Mouse (Mus musculus): ENCODE measurements around the gene Sgcd.

The Sgcd gene

GRCm38 (mm10) chr11:47988697-47989533 lies at the start of gene Sgcd:
Gene Sgcd, minus strand, starts transcription at chr11:47988969.
- no peak for DNase-seq

GRCm38 (mm10) chr11:48038051-48038450 lies 49.3 kb upstream of the Sgcd start:
- no peak for DNase-seq

- DNase-seq: no peak
These were observed 24.1 kb upstream of the Sgcd start for GRCm38 (mm10) chr11:48012836-48013235.

- DNase-seq: no peak
These were observed 454 bp downstream of the Sgcd start for GRCm38 (mm10) chr11:47988333-47988696.

- DNase-seq: no peak
These were observed 889 bp downstream of the Sgcd start for GRCm38 (mm10) chr11:47987893-47988267.

- no peak for DNase-seq
These were observed 1.4 kb downstream of the Sgcd start for GRCm38 (mm10) chr11:47987251-47987892.

GRCm38 (mm10) chr11:47982152-47982551 lies 6.6 kb downstream of the Sgcd start:
- no peak for DNase-seq

GRCm38 (mm10) chr11:47981108-47981507 lies 7.7 kb downstream of the Sgcd start:
- DNase-seq: no peak

- no peak for DNase-seq
These were observed 35.5 kb downstream of the Sgcd start for GRCm38 (mm10) chr11:47953291-47953690.

- DNase-seq: no peak
These were observed 36.4 kb downstream of the Sgcd start for GRCm38 (mm10) chr11:47952366-47952765.

- DNase-seq: no peak
These were observed 49.0 kb downstream of the Sgcd start for GRCm38 (mm10) chr11:47939795-47940194.

GRCm38 (mm10) chr11:47917616-47918015 lies 71.2 kb downstream of the Sgcd start:
- no peak for DNase-seq

- DNase-seq: no peak
These were observed 97.1 kb downstream of the Sgcd start for GRCm38 (mm10) chr11:47891617-47892172.

GRCm38 (mm10) chr11:47890315-47890714 lies 98.5 kb downstream of the Sgcd start:
- no peak for DNase-seq

- DNase-seq: no peak
These were observed 103.5 kb downstream of the Sgcd start for GRCm38 (mm10) chr11:47885310-47885709.

GRCm38 (mm10) chr11:47883545-47883944 lies 105.2 kb downstream of the Sgcd start:
- DNase-seq: no peak

- DNase-seq: no peak
These were observed 112.1 kb downstream of the Sgcd start for GRCm38 (mm10) chr11:47876633-47877170.

- no peak for DNase-seq
These were observed 142.9 kb downstream of the Sgcd start for GRCm38 (mm10) chr11:47845894-47846293.

GRCm38 (mm10) chr11:47833283-47833682 lies 155.5 kb downstream of the Sgcd start:
- DNase-seq: no peak

GRCm38 (mm10) chr11:47810307-47810706 lies 178.5 kb downstream of the Sgcd start:
- no peak for DNase-seq

GRCm38 (mm10) chr11:47804101-47804715 lies 184.6 kb downstream of the Sgcd start:
- DNase-seq: no peak

- no peak for DNase-seq
These were observed 210.9 kb downstream of the Sgcd start for GRCm38 (mm10) chr11:47777916-47778226.

GRCm38 (mm10) chr11:47777226-47777915 lies 211.4 kb downstream of the Sgcd start:
- DNase-seq: no peak
